Mouse (Mus musculus): Measurements from ENCODE around the gene Rbfox3.

Rbfox3 gene

DNA sequence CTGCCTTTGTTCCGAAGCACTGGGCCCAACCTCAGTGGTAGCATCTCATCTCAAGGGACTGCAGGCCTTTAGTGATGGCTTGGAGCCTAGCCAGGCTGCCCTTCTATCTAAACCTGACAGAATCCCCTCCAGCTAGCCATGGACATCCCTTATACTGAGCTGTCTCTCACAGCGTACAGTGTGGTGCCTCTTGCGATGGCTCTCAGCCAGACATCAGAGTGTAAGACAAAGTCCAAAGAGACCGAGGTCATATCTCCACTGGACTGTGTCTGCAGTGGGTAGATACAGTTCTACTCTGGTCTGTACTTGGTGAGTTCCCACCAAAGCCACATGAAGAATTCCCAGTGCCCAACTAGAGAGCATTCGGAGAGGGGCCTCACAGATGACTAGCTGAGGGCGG, 240.2 kb downstream of the Rbfox3 start:
- DNase-seq (ENCODE audit: extremely low read depth, low read depth) = no peak

DNA sequence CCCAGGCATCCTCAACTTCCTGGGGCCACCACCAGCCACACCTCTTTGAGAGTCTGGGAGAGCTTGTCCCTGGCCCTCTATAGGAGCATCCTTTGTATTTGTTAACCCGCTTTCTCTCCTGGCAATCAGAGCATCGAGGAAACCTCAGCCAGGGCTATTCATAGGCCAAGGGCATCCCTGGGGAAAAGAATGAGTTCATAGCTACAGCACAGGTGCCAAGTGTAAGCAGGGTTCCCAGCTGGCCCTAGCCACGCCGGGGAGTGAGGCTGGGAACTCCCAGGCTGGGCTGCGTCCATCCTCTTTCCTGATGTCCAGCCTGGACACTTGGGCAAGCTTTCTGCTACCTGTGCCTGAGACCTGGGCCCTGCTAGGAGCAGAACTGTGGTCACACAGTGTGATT, 241.6 kb downstream of the Rbfox3 start:
- no peak for DNase-seq (ENCODE audit: extremely low read depth, low read depth)

DNA sequence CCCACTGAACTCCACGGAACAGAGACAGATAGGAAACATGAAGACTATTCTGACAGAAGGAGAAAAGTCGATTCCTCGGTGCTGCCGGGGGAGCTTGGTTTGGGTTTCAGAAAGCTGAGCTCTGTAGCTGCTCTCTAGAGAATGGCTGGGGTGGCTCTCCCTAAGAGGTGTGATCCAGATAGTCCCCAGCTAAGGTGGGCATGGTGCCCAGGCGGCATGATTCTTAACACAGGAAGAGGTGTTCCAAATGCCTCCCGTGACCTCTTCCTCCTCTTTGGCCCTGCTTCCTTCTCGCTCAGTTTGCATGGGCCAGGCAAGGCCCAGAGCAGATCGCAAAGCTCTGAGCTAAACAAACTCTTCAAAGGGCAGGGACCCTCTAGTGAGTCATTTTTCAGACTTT, 243.0 kb downstream of the Rbfox3 start:
- DNase-seq (ENCODE audit: extremely low read depth, low read depth) = no peak

DNA sequence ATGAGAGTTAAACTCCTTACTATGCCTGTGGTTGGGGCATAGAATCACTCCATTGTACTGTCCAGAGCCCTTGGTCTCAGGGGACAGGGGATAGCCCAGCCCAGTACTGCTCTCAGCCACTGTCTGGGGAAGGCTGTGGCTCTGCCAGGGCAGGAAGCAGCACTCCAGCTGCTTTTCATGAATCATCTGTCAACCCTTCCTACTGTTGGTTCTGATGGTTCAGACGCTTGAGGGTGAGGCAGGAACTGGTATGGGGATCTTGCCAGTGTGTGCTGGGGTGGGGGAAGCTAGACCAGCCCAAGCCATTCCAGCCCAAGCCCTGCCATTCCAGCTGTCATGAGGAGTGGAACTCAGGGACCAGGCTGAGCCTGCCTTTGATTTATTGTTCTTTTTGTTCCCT, 243.5 kb downstream of the Rbfox3 start:
- no peak for DNase-seq (ENCODE audit: extremely low read depth, low read depth)

DNA sequence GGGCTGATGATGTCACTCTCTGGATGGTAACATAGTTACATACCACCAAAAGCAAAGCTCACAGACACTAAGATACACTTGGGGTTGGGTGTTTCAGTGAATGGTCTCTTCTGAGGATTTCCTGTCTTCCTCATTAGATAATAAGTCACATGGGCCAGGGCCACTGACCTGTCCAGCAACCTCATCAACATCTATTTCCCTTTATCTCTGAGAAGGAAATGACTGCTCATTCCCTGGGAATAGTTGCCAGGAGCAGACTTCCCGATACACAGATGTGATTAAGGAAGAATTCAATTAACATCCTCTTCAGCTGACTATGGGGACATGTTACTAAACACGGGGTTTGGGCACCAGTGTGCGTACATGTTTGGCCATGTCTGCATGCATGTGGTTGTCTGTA, 245.2 kb downstream of the Rbfox3 start:
- DNase-seq (ENCODE audit: extremely low read depth, low read depth) = no peak

DNA sequence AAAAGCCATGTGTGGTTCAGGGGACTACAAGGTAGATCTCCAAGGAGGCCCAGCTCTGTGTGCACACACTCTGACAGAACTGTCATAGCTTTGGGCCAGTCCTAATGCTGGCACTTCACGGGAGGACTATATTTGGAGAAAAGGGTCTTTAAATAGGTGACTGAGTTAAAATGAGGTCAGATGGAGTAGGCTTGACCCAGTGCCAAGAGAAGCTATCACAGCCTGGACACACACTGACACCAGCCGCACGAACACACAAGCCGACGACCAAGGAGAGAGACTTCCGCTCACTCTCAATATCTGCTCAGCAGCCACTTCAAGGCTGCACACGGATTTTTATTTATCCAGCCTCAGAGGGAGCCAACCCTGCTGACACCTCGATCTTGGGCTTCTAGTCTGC, 248.1 kb downstream of the Rbfox3 start:
- no peak for DNase-seq (ENCODE audit: extremely low read depth, low read depth)

DNA sequence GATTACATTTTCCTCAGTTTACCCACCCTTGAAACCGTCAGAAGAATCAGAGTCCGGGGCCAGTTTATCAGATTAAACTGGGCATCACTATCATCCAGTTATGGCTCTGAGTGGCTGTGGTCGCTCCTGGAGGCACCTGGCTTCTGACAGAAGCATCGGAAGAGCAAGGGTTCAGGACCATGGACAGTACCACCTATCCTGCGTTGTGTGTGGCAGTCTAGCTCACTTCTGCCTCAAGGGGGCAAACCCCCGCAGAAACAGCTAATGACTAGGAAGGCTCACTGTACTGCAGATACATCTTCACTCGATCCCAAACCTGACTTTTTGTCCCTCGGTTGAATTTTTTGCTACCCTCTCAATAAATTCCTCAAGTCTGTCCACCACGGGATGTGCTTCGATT, 252.1 kb downstream of the Rbfox3 start:
- no peak for DNase-seq (ENCODE audit: extremely low read depth, low read depth)

DNA sequence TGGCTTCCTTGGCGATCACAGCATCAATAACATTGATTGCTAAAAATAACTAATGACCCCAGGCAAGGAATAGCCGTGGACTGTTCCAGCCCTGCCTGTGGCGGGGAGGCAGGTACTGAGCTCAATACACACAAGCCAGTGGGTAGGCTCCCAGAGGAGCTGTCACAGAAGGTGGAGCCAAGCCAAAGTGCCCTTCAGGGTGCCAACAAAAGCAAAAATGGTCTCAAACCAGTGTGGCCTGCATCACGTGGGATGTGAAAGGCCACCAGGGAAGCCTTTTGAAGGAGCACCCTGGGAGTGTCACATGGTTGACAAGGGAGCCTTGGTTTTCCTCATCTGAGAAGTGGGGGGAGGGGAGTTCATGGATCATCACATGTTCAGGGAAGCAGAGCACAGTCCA, 255.6 kb downstream of the Rbfox3 start:
- DNase-seq (ENCODE audit: extremely low read depth, low read depth) = no peak

DNA sequence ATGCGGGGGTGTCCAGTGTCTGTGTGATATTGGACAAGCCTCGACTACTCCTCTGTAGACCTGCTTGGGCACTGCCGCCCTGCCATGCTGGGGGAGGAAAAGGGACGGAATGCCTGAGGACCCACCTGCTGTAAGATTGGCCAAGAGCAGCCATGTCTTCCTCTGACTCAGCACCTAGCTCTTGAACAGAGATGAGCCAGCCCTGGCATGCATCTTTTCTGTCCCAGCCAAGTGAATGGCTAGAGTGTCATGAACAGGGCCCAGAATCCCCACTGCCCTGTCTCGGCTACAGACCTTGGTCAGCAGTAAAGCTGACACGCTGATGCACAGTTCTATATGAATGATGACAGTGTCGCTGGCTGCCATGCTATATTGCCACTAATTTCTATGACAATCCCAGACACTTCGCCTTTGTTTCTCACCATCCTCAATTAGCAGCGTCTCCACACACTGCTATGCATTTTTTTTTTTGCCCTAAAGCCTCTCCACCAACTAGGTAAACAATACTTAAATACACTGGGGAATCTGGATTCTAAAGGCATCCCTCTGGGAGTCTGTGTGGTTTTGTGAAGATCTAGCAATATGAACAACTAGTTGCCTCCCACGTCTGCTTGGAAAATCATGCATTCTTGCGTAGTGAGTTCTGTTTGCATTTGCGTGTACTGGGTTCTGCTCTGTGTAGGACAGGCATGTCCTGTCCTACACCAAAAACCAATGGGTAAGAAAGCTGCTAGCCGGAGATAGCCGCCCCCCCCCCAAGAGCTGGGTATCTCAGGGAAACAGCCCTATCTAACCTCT, 257.7 kb downstream of the Rbfox3 start:
- no peak for DNase-seq (ENCODE audit: extremely low read depth, low read depth)

DNA sequence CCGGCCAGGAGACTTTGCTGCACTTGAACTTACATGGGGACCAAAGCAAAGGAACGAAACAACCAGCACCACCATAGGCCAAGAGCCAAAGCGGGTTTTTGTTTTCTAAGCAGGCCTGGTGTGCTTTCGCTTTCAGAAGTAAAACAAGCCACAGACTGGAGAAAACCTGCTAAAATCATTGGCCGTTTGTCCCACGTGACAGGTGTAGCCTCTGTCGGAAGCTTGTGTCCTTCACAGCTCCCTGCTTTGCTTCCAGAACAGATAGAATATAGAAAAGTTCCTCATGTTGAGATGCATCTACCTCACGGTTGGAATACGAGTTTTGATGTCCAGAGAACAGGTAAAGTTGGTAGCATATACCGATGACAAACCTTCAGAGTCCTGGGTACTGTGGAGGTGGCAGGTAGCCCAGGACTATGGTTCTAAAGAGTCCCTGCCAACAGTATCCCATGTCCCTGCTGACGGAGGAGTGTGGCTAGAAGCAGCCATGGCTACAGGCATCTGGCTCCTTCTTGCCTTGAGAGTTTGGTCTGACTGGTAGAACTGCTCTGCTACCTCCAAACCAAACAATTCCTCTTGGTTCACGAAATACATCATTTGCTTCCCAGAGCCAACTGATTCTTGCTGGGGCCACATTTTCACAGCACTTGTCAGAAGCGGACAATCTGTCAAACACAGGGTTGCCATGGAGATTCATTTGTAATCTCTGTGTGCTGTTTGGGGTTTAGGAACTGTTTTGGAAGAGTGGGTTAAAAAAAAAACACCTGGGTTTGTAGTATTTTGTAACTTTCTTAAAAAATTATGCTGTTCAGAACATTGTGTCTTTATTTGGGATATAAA, 258.8 kb downstream of the Rbfox3 start:
- no peak for DNase-seq (ENCODE audit: extremely low read depth, low read depth)

DNA sequence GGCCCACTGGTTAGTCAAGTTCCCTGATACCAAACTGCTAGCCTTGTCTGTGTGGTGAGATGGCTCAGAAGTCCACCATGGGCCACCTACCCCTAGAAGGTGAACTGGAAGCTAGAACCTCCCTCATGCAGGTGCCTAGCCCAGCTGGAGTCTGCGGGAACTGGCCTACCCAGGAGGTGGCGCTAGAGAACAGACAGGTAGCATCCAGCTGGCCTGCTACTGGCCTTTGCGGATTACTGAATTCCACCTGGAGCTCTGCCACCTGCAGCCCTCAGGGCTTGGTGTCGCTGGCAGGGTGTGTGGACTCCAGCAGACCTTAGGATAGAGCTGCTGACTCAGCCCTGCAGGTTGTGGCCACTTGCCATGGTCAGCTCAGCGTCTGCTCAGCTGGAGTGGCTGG, 263.0 kb downstream of the Rbfox3 start:
- DNase-seq (ENCODE audit: extremely low read depth, low read depth) = no peak

DNA sequence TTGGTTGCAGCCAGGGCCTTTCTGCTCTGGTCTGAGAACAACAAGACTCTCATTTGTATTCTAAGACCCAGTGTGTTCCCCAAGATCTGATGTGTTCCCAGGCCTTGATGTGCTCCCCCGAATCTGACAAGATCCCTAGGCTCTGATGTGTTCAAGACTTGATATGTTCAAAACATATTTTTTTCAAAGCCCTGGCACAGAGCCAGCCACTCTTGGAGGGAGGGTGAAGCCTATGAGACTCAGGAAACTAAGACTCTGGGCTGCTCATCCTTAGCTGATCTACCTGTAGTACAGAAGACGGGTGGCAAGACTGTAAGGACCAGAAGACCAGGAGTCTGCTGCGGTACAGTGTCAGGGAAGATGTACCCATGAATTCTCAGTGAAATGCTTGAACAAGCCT, 264.5 kb downstream of the Rbfox3 start:
- no peak for DNase-seq (ENCODE audit: extremely low read depth, low read depth)

DNA sequence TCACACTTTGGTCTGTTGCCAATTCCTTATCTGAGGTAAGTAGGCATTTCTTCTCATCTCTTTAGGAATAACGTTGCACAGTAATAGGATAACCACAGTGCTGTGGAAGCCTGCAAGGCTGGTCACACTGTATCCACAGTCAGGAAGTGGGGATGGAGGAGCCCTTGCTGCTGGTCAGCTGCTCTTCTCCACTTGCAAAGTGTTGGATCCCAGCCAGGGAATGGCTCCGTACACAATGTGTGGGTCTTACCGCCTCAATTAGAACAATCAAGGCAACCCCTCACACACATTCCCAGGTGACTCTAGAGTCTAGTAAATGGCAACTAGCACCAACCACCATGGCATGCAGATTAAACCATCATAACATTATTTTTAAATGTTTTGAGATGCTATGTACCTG, 266.2 kb downstream of the Rbfox3 start:
- DNase-seq (ENCODE audit: extremely low read depth, low read depth) = no peak

DNA sequence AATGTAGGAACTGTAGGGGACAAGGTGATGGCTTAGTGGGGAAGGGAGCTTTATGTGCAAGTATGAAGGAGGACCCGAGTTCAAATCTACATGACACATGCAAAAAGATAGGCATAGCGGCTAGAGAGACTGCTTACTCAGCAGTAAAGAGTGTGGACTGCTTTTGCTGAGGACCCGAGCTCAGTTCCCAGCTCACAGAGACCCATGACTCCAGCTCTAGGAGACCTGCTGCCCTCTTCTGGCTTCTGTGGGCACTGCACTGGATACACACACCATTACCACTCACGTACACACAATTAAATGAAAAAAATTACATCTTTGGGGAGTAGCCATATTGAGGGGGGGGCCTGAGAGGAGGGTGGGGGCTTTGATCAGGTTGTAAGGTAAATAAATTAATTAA, 270.7 kb downstream of the Rbfox3 start:
- no peak for DNase-seq (ENCODE audit: extremely low read depth, low read depth)

DNA sequence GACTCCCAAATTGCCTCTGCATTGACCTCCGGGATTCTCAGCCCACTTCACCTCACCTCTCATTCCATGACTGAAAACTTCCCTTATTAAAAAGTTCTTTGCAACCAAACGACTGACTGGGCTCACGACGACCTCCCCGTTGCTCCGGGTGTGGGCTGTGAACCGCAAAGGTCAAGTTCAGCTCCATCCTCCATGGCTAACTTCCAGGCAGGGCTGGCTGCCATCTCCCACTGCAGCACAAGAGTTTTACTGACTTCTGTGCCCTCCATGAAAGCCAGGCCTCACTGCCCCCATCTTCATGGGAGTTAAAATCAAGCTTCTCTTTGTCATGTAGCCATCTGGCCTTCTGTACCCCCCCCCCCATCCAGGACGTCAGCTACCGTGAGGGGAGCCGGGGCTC, 273.7 kb downstream of the Rbfox3 start:
- DNase-seq (ENCODE audit: extremely low read depth, low read depth) = no peak

DNA sequence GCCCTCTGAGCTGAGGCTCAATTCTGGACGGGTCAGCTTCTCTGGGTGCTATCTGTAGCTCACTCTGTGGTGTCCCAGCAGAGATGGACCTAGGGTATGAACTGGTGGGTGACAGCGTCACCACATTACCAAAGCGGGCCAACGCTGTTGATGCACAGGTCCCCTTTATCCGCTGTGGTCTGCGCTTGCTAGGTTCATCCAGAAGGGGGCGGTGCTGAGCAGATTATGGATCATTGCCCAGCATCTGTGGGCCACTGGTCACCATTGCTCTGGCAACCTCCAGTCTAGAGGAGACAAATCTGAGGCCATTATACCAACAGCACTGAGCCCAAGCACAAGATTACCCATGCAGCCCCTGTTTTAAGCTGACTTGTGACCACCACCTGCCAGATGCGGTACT, 276.8 kb downstream of the Rbfox3 start:
- no peak for DNase-seq (ENCODE audit: extremely low read depth, low read depth)

DNA sequence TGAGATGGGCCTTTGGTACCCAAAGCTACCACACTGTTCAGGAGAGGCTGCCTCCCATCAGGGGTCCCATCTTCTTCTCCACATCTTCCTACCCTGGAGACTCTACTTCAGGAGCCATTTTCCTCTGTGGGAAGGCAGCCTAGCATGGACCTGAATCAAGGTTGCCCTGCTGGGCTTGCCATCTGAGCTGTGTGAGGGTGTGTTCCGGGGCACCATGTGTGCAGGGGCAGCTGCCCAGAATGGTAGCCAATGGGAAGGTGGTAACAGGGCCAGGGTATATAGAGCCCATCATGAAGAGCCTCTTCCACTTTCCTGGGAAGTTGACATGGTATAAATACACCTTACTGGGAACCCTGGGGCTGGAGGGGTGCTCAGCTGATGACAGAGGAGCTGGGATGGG, 281.7 kb downstream of the Rbfox3 start:
- no peak for DNase-seq (ENCODE audit: extremely low read depth, low read depth)

DNA sequence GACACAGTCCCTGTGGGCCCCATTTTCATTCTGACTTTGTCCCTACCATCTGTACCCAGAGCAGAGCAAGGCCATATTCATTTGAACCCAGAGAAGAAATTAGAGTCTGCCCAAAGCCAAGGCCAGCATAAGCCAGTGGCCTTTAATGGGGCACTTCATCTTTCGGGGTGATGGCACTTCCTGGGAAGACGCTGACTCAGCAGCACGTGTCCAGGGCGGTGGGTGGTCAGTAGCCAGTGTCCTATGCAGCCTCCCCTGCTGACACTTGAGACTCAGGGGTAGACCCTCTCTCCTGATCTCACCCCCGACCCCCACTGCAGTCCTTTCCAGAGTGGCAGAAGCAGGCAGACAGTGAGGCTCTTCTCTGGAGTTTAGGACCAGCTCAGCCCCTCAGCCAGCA, 283.9 kb downstream of the Rbfox3 start:
- no peak for DNase-seq (ENCODE audit: extremely low read depth, low read depth)

DNA sequence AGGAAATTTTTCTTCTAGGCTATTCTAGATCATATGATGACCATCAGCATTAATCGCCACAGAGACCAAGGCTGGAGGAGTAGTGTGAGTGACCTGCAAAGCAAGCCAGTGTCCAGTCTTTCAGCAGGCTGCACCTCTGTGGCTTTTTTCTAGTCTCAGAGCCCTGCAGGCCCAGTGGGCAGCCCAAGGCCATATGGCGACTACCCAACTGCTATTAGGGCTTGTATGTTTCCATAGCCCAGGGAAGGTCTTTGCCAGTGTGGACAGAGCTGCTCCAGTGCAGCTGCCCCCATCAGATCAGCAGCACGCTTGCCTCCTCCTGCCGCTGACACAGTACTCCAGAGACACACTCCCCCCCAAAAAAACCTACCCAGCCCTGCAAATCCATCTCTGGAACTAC, 290.5 kb downstream of the Rbfox3 start:
- no peak for DNase-seq (ENCODE audit: extremely low read depth, low read depth)

DNA sequence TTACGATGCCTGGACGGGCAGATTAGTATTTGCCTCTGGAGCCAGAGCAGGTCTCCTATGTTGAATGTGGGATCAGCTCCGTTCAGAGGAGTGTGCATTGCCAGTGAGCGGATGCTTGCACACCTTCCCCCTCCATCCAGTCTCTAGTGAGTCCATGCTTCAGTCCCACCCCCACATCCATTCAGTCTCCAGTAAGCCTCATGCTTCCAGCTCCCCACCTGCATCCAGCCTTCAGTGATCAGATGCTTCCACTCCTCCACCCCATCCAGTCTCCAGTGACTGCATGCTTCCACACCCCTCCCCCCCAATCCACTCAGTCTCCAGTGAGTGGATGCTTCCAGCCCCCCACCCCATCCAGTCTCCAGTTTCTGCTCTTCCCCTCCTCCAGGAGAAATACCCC, 297.3 kb downstream of the Rbfox3 start:
- no peak for DNase-seq (ENCODE audit: extremely low read depth, low read depth)

DNA sequence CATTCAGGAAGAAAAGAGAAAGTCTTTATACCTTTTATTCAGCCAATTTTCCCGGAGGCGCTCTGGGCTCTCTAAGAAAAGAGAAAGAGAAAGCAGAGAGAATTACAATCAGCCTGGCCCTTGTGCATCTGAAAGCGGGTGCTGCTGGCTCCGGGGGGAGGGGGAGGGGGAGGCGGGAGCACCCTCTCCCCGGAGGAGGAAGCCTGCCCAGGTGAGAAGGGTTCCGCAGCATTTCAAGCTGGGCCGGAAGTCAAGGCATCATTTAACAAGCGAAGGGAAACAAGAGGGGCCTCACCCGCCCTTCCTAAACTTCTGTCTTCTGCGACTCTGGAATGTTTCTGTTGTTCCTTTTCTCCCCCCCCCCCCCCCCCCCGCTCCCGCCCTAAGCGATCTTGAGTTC, 301.3 kb downstream of the Rbfox3 start:
- DNase-seq (ENCODE audit: extremely low read depth, low read depth) = no peak

DNA sequence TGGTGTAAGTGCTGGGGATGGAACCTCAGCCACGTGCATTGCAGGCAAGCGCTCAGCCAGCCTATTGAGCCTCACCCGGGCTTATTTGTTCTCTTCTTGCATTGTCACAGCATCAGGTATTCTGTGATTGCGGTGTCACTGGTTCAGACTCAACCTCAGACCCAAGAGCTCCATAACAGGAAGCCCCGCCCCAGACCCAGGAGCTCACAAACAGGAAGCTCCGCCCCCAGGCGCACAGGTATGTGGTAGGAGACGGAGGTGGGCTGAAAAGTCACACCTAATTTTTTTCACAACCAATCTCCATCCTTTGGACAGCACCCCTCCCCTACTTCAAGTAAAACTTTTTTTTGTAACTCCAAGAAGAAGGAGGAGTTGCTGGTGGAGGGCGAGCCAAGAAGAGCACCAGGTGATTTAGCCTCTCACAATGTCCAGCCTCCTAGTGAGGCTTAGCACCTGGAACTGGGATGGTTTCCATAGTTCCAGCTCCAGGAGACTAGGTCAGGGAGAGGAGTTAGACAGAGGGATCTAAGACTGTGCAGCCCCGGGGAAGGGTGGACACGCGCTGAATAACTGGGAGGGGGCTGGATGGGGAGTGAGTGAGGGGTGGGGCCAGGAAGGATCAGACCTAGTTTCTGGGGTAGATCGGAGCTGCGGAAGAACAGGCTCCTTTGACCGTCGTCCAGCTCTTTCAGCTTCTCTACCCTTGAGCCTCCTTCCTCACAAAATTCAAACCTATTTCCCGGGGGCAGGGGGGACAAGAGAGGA, 302.0 kb downstream of the Rbfox3 start:
- no peak for DNase-seq (ENCODE audit: extremely low read depth, low read depth)
